Mouse (Mus musculus): ENCODE measurements at regions not wholly inside any gene's neighbourhood (a gene's known extent, or its start where the extent isn't known, plus 50 kb on each side); places are given as distances from the start of the nearest gene placed in this dataset.
"Not testable (repeated sequence)": the region's sequence is repeated elsewhere in the genome, so short reads cannot be mapped to it uniquely, and the experiment has no call there.

DNA sequence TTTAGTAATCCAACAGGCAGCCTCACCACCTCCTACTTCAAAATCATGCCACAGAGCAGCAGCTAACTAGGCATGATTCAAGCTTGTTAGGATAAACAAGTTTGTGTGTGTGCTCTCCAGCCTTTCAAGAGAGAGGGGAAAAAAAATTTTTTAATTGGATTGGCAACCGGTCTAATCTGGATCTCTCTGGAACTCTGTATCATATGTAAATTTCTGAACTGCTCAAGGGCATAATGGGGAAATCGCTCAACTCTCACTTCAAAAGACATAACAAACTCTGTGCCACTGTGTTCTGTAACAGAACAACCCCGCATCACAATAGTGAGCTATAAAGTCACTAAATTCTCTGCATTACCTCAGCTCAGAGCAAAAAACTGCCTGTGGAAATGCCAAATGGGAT, 147.9 kb upstream of the Krtap11-1 start:
- no peak for DNase-seq

DNA sequence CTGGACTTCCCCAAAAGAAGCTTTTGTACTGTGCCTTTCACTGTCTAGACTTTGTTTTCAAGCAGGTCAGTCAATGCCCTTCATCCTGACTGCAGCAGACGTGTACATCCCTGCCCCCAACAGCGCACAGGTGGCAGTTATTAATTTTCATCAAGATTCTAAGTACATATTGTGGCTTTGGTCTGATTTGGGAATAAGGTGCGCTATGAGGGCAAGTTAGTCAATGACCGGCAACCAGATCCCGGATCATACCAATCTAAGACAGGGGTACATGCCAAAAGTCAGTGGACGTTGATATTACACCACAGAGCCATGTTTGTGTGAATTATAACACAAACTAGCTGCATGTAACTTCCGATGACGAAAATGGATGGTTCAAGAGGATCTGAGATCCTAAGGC, 144.7 kb upstream of the Krtap11-1 start:
- not testable (repeated sequence) for DNase-seq

DNA sequence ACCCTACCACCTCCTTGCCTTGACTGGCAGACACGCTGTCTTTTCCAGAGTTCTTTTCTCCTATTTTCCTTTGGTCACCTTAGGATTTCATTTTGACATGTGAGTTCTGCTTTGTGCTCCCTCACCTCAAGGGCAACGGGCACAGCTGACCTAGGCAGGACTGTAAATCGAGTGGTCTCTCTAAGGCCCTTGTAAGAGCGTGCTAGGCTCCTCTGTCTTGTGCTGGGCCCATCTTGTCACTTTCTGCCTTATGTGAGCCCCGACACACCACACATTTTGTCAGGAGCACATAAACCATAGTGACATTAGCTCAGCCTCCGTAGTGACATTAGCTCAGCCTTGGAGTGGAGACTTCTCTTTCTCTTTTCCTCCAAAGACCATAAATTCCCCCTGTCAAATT, 133.3 kb upstream of the Krtap11-1 start:
- DNase-seq, result no peak

DNA sequence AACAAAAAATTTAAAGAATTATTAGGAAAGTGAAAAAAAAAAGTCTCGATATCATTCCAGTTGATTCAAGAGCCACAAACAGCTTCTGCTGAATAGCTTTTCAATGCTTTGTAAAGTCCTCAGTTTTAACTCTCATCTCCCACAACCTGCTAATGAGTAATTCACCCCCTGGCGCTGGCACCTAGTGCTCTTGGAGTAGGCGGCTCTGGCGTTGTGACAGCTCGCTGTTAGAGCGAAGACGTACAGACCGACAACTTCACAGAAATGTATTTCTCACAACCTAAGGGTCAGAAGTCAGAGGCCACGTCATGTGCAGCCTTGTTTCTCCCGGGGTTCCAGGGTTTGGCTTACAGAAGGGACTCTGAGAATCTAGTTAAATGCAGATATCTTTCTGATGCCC, 132.2 kb upstream of the Krtap11-1 start:
- DNase-seq, result no peak

DNA sequence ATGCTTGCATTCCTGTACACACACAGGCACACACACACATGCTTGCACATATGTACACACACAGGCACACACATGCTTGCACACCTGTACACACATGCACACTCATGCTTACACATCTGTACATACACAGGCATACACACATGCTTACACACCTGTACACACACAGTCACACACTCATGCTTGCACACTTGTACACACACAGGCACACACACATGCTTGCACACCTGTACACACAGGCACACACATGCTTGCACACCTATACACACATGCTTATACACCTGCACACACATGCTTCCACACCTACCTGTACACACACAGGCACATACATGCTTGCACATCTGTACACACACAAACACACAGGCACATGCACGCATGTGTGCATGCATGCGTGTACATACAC, 131.4 kb upstream of the Krtap11-1 start:
- DNase-seq, result no peak

DNA sequence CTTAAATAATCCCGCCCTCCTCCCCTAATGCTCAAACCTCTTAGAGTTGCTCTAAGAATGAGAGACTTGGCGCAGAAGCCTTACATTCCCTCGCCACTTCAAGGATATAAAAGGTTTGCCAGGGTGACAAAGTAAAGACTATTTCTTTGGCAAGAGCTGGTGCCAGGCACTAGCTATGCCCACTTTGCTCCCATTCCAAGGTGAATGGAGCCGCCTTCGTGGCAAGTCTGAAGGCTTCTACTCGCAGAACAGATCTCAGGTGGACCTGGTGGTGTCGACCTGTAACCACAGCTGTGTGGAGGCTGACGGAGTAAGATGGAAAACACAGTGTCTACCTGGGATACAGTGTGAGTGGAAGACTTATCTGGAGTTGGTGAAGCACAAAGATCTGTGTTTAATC, 130.8 kb upstream of the Krtap11-1 start:
- DNase-seq, result no peak

DNA sequence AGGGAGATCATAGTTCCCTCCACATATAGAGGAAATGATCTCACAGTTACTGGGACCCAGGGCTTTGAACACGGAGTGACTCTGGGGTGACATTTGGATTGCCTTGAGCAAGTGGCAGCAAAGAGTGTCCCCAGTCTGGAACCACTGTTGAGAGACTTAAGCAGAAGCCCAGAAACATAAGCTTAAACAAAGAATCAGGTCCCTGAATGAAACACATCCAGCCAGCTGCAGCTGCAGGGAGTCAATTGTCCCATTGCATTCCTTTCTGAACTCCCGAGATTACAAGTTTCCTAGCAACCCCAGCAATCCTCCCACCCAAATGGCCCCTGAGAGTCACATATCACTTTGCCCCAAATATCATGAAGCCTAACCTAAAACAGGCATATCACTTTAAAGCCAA, 128.7 kb upstream of the Krtap11-1 start:
- DNase-seq, result no peak

DNA sequence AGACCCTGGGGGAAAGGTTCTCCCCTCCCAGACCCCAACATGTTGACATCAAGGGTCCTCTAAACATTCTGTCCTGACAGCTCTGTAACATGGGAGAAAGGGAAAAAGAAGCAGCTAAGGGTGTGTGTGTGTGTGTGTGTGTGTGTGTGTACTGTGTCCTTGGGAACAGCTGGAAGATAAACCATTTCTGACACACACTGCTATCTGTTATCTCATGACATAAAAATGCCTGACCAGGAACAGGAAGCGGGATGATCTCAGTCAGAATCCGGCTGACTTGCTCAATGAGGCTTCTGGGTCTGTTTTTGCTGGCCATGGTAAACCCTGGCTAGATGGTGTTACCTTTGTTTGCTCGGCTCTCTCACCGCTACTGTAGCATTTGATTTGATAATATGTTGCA, 124.8 kb upstream of the Krtap11-1 start:
- peak; percentile 31 for DNase-seq

DNA sequence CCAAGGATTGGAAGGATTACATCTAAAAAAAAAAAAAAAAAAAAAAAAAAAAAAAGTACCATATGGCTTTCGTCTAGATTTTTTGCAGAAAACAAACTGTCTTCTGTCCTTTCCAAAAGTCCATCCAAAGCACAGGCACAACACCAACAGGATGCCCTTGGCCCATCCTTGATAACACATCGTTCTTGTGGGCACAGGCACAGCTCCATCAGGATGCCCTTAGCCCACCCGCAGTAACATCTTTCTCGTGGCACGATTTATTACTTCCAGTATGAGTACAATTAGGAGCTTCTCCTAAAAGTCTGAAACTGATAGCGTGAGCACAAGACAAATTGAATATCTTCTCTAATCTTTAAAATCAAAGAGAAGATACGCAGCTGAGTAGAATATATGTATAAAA, 124.4 kb upstream of the Krtap11-1 start:
- no peak for DNase-seq

DNA sequence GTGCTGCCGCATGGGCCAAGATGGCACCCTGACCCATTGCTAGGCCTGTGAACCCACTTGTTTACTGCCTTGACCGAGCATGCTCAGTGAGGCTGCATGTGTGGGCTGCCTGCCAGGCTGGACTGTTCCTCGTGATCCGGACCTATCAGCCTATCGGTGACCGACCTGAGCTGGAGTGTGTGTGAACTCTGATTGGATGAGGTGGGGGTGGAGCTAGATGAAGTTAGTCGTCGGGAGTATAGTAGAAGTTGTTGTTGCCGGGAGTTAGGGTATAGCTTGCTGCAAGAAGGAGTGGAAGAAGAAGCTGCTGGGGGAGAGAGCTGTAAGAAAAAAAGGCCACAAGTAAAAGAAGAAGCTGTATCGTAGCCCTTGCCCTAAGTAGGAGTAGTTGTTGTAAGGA, 122.3 kb upstream of the Krtap11-1 start:
- no peak for DNase-seq

DNA sequence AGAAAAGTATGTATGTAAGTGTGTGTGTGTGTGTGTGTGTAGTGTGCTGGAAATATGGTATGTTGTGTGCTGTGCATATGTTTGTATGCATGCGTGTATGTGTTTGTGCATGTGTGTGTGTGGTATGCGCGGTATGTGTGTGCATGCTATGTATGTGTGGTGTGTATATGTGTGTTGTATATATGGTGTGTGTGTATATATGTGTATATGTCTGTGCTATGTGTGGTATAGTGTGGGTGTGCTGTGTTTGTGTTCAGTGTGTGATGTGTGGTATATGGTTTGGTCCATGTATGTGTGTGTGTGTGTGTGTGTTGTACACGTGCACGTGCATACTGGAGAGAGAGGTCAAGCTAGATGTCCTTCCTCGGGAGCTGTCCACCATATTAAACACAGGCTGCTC, 108.5 kb upstream of the Krtap11-1 start:
- DNase-seq, result no peak

DNA sequence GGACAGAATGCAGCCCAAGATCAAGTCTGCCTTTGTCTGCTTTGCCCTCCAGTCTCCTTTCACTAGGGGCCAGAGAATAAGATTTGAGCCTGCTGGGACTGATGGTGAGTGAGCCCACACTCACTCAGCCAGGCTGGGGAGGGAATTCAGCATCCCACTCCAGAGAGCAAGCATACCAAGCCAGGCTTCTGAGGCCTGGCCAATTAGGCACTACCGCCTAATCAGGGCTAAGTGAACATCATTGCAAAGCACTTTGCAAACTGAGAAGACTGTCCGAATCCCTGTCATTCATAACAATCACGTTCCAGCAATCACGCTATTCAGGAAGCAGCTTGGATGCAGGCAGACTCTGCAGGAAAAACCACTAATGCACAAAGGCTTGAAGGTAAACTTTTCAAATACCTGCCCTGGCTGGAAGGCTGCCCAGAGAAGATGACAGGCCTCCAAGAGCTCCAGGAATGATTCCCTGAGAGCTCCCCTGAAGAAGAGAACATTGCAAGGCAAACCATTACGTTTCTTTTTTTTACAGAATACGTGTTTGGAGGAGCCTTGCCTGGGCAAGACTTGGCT, 107.5 kb upstream of the Krtap11-1 start:
- no peak for DNase-seq

DNA sequence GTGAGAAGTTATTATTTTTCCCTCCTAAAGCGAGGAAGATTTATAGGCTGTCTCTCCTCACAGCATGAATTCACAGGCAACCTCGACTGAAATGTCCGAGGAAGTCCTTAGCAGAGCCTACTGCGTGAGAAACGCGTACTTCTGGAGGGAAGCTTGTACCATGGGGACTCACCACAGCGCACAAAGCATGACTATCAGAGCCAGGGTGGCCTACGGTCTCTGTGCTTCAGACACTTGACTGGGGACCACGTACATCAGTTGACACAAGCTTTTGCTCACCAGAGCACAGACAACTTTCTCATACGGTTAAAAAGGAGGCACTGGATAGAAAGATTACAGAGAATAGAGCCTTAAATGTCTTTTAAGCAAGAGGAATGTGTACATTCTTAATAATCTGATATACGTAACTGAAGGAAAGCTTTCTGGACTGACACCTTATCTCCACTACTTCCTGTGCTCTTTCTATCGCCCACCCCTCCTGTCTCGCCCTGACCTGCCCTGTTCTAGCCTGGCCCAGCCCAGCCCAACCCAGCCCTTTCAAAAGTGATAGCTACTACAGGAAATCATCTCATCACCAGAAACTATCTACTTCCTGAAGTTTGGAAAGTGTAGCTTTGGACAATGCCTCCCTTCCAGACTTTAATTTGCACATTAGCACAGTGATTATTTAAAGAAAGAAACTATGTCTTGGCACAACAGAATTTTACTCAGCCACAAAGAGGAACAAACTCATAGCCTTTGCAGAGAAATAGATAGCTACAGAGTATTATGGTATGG, 104.2 kb upstream of the Krtap11-1 start:
- no peak for DNase-seq

DNA sequence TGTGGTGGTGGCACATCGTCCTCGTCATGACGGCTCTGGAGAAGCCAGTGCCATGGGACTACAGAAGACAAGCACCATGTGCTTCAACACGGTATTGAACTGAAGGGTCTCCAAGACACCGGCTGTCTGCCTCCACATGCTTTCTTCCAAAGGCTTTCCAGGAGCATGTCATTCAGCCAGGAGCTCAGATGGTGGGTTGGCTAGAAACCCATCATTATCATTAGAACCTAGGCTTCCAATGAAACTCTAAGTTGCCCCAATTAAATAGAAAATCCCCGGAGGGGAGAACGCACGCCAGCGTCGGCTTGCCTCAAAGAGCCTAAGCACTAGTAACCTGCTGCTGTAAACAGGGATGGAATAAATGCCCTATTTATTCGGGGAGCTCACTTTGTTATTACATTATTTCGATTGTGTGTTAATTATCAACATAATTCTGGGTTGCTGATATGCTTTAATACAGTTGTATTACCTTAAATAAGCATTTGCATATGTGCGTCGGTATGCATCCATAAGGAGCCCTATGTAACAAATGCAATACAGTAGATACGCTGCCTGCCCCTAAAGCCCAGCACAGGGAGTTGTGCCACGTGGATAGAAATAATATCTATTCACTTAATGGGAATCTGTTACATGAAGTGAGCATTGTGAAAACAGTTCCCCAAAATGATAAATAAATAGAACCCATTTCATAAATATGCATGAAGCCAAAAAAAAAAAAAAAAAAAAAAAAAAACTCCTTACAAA, 103.3 kb upstream of the Krtap11-1 start:
- no peak for DNase-seq

DNA sequence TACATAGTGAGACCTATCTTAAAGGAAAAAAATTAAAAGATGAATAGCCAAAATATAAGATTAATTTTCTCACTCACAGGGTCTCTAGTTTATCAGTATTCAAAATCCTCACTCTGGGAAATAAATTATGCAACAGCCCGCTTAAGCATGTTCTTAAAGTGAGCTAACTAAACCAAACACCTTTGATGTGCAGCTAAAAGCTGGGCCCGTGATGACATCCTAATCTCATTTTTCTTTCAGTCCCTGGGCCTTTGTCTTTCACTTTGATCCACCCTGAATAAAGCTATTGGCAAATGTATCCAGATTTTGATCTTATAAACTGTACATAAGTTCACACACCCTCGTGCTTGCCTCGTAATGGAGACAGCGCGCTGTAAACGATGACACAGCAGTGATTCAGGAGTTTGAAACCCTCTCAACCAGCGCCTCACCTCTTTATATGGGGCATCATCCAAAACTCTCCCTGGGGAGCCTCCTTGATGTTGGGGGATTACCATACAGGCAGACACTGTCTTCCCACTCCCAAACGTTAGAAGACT, 100.3 kb upstream of the Krtap11-1 start:
- DNase-seq, result no peak

DNA sequence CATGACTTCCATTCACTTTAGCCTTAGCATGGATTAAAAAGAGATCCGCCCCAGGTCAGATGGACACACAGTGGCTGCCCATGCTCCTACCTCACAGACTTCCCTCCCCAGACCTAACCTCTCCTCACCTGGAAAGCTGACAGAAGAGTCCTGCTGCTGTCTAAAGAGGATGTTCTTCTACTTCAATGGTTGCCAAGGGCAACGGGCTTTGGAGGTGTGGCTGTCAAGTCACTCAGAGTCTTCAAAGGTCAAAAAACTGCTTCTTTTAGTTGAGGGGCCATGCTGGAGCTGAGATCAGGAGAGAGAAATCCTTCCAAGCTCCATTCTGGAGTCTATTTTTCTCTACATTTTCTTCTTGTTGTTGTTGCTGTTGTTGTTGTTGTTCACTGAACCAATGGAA, 89.1 kb upstream of the Krtap11-1 start:
- no peak for DNase-seq

DNA sequence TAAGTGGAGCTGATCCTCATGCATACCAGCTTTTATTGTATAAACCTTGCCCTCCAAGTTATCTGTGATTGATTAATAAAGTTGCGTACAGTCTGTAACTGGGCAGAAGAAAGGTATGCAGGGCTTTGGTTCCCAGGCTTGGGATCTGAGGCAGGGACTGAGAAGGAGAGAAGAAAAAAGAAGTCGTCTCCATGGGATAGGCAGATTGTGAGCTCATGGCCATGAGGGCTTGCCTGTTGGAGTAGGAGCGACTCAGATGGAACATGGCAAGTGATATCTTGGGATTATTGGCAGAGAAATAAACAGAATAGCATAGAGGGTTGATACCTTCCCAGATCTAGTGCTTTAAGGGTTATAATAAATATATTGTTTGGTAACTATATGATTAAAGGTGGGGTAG, 85.1 kb upstream of the Krtap11-1 start:
- DNase-seq, result no peak

DNA sequence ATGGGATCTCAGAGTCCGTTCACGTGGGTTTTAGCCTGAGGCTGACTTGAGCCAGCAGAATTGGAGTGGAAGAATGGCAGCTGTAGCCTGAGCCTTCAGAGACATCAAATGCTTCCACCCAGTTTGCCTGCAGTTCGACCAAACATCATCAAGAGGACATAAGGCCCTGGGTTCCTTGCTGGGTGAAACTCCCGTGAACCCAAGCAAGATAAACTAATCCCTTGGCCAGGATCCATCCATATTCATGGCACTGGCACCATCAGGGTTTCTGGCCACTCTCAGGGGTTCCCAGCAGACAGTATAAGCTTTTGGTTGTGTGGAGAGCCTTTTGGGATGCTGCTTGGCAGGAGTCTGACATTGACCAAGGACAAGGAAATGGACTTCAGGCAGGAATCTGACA, 77.7 kb upstream of the Krtap11-1 start:
- DNase-seq, result no peak

DNA sequence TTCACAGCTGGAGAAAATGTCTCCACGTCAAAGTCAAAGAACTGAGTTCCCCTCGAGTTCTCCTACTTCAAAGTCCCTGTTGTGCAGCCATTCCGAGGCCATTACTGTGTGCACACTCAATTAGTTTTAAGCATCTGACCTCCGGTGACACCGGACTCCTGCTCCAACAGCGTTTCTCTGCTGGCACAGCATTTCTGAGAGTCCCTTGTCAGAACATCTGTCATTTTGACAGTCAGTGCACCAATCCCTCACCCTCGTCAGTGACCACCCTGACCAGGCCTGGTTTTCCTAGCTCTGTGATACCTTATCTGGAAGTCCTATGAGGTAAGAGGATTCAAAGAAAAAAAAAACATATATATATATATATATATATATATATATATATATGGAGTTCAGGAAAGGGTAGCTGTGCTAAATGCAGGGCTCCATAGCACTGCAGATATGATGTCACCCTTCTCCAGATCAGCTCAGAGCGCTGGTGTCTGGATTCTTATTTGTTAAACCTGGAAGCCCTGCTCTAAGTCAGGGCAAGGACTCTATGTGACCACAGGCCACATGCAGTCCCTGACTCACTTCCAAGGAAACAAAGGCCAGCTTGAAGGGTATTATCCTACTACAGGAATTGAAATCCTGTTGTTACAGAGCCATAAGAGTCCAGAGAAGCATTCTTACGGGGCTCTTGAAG, 63.1 kb upstream of the Krtap11-1 start:
- DNase-seq, result no peak

DNA sequence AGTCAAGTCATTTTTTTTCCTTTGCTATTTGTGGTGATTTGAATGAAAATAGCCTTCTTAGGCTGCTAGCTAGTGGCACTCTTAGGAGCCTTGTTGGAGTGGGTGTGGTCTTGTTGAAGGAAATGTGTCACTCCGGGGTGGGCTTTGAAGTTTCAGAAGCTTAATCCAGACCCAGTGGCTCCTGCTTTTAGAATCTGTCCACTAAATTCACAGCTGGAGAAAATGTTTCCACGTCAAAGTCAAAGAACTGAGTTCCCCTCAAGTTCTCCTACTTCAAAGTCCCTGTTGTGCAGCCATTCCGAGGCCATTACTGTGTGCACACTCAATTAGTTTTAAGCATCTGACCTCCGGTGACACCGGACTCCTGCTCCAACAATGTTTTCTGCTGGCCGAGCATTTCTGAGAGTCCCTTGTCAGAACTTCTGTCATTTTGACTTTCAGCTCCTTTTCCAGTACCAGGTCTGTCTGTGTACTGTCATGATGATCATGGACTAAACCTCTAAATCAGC, 61.2 kb upstream of the Krtap11-1 start:
- DNase-seq, result no peak

DNA sequence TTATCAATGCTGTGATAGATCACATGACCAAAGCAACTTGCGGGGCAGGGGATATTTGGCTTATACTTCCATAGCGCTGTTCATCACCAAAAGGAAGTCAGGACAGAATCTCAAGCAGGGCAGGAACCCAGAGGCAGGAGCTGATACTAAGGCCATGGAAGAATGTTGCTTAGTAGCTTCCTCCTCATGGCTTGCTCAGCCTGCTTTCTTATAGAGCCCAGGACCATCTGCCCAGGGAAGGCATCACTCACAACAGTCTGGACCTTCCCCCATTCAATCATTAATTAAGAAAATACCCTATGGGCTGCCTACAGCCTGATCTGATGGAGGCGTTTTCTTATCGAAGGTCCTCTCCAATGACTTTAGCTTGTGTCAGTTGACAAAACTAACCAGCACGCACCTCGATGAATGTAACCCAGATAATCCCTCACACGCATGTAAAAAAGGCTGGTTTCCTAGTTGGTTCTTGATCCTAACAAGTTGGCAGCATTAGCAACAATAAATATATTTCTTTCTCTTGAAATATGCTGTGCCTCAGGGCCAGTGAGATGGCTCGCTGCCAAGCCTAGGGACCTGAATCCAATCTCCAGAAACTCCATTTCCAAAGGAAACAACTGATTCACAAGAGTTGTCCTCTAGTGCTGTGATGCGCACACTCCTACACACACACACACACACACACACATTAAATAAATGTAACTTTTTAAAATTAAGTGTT, 60.6 kb upstream of the Krtap11-1 start:
- no peak for DNase-seq

DNA sequence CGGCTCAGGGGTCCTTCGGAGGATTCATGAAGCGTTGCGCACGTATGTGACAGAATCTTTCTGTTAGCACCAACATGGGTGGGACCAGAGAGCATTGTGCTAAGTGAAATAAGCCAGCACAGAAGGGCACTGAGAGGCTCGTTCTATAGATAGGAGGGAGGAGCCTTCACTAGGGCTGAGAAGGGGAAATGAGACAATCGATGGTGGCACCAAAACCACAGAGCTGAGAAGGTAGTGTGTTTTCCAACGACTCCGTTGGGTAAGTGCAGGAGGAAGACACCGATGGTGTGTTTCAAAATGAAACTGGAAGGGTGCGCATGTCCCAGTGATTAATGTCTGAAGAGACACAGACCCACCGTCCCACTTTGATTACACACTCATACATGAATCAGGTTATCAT, 54.7 kb upstream of the Krtap11-1 start:
- no peak for DNase-seq
